Mouse (Mus musculus): ENCODE results near the gene Lrrc39.

DNA sequence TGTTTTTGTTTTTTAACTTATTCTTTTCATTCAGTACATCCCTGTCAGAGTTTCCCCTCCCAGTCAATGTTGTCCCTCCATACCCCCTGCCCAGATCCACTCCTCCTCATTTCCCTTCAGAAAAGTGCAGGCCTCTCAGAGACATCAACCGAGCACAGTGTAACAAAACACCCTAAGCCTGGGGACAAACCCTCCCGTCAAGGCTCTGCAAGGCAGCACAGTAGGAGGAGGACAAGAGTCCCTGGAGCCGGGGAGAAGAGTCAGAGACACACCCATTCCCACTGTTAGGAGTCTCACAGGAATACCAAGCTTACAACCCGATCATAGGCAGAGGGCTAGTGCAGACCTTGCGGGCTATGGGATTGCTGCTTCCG lies 25.6 kb upstream of the Lrrc39 start:
- no peak for TF ChIP-seq CTCF (IDR thresholded peaks at IDR 0.05; ENCODE audit: borderline replicate concordance, extremely low read depth, insufficient read depth, insufficient read length)
- TF ChIP-seq POLR2A (IDR thresholded peaks at IDR 0.05; ENCODE audit: borderline replicate concordance, extremely low read depth, insufficient read depth, insufficient read length, poor library complexity, severe bottlenecking), result no peak

Data from brain, embryonic 14.5 days (tissue).